Mouse (Mus musculus): ENCODE measurements around the gene Rps27l.
"Not testable (repeated sequence)": the region's sequence is repeated elsewhere in the genome, so short reads cannot be mapped to it uniquely, and the experiment has no call there.

Rps27l gene

GRCm38 (mm10) chr9:66945647-66946641 lies at the start of gene Rps27l:
Rps27l (plus strand) TSS chr9:66946086.
- peak; percentile 99 for ATAC-seq (ENCODE audit: low TSS enrichment)

GRCm38 (mm10) chr9:66896951-66897350 lies 48.9 kb upstream of the Rps27l start:
- ATAC-seq (ENCODE audit: low TSS enrichment), result no peak

- ATAC-seq (ENCODE audit: low TSS enrichment), result no peak
Measured at GRCm38 (mm10) chr9:66897851-66898250, 48.0 kb upstream of the Rps27l start.

GRCm38 (mm10) chr9:66899072-66899471 lies 46.8 kb upstream of the Rps27l start:
- no peak for ATAC-seq (ENCODE audit: low TSS enrichment)

GRCm38 (mm10) chr9:66899526-66899925 lies 46.4 kb upstream of the Rps27l start:
- no peak for ATAC-seq (ENCODE audit: low TSS enrichment)

GRCm38 (mm10) chr9:66905990-66906389 lies 39.9 kb upstream of the Rps27l start:
- ATAC-seq (ENCODE audit: low TSS enrichment), result no peak

GRCm38 (mm10) chr9:66907126-66907525 lies 38.8 kb upstream of the Rps27l start:
- ATAC-seq (ENCODE audit: low TSS enrichment), result no peak

- ATAC-seq (ENCODE audit: low TSS enrichment), result no peak
Measured at GRCm38 (mm10) chr9:66907746-66908397, 38.0 kb upstream of the Rps27l start.

GRCm38 (mm10) chr9:66909922-66910321 lies 36.0 kb upstream of the Rps27l start:
- no peak for ATAC-seq (ENCODE audit: low TSS enrichment)

- ATAC-seq (ENCODE audit: low TSS enrichment), result no peak
Measured at GRCm38 (mm10) chr9:66910677-66911076, 35.2 kb upstream of the Rps27l start.

- ATAC-seq (ENCODE audit: low TSS enrichment), result no peak
Measured at GRCm38 (mm10) chr9:66912304-66912703, 33.6 kb upstream of the Rps27l start.

- not testable (repeated sequence) for ATAC-seq (ENCODE audit: low TSS enrichment)
Measured at GRCm38 (mm10) chr9:66913254-66913934, 32.5 kb upstream of the Rps27l start.

GRCm38 (mm10) chr9:66914540-66914939 lies 31.3 kb upstream of the Rps27l start:
- no peak for ATAC-seq (ENCODE audit: low TSS enrichment)

GRCm38 (mm10) chr9:66915401-66915800 lies 30.5 kb upstream of the Rps27l start:
- no peak for ATAC-seq (ENCODE audit: low TSS enrichment)

GRCm38 (mm10) chr9:66915869-66916785 lies 29.8 kb upstream of the Rps27l start:
- ATAC-seq (ENCODE audit: low TSS enrichment), result no peak

- no peak for ATAC-seq (ENCODE audit: low TSS enrichment)
Measured at GRCm38 (mm10) chr9:66917216-66917891, 28.5 kb upstream of the Rps27l start.

GRCm38 (mm10) chr9:66917892-66918255 lies 28.0 kb upstream of the Rps27l start:
- no peak for ATAC-seq (ENCODE audit: low TSS enrichment)

- ATAC-seq (ENCODE audit: low TSS enrichment), result no peak
Measured at GRCm38 (mm10) chr9:66918672-66919330, 27.1 kb upstream of the Rps27l start.

- ATAC-seq (ENCODE audit: low TSS enrichment), result peak; percentile 99
Measured at GRCm38 (mm10) chr9:66919382-66919971, 26.4 kb upstream of the Rps27l start, which contains the start of gene Rab8b. Rab8b (minus strand) TSS chr9:66919687.

- ATAC-seq (ENCODE audit: low TSS enrichment), result peak; percentile 25
Measured at GRCm38 (mm10) chr9:66919981-66920380, 25.9 kb upstream of the Rps27l start.

All from frontal cortex, adult (tissue).